Mouse (Mus musculus) bone marrow, adult 2 months (tissue): Measurements from ENCODE around the gene Map4k4.

Source experiments
- CTCF ChIP-seq: fragments of 200-500 bp; IDR thresholded peaks from 2 replicates; pipeline ENCODE4 v1.5.1; 2011; ENCODE audit warnings: low read length, control low read depth; ENCODE audit not compliant: control insufficient read depth, insufficient read depth
- POLR2A ChIP-seq: fragments of 200-500 bp; IDR thresholded peaks from 2 replicates; pipeline ENCODE4 v1.6.1; 2011; ENCODE audit warnings: low read depth, mild to moderate bottlenecking, control low read depth, low read length, borderline replicate concordance; ENCODE audit not compliant: control insufficient read depth

GRCm38 (mm10) chr1:39887997-39888396 is 12.7 kb upstream of the Map4k4 start:
- TF ChIP-seq CTCF = no peak
- no peak for TF ChIP-seq POLR2A
